Mouse (Mus musculus): Measurements from ENCODE around the gene Cfap97d2.

Gene Cfap97d2

DNA sequence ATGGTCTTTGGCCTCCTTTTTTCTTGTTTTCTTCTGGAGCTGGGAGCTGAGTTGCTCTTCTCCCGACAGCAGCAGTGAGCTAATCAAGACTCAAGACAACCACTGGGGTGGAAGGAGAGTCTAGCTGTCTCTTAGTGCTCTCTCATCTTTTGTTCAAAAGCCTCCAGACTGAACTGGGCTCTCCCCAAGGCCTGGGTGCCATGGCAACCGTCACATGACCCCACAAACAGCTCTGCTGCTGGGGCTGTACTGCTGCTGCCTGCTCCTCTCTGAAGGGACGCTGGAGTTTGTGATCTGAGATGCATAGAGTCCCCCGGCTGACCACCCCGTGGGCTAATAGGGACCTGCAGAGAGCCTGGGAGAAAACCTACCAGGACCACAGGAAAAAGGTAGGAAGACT lies at the start of gene Cfap97d2:
TSS of gene Cfap97d2 (plus strand) at position 222 of the 400 bp plus-strand sequence.
- no peak for DNase-seq (ENCODE audit: low read depth)

DNA sequence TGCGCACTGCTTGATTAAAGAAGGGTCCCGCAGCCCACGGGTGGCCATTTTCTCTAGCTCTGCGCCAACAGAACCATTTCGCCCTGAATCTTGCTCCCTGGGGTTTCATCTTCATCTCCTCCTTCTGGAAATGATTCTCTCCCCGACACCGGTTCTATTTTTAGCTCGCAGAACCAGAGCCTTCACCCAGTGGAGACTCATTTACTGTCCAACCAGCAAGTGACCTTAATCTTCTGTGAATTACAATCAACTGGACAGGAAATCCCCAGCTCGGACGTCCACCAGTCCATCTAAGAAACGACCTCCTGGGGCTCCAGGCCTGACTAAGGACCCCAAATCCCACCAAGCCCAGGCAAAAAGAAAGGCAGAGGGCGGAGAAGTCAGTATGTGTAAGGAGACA lies 48.2 kb upstream of the Cfap97d2 start:
- DNase-seq (ENCODE audit: low read depth), result no peak

DNA sequence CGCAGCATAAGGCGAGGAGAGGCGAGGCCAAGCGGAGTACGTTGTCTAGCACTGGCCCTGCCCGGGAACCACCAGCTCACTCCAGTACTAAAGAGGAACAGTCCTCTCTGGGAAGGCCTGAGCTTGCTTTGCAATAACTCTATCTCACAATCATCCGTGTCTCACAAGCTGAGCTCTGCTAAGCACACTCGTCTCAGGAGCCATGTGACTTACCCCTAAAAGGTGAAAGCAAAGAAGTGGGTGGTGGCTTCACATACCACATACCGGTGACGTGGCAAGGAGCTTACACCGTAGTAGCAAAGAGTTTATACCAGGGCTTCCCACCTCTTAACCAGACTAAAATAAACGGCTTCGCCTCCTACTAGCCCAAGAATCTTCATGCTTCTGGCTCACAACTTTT lies 45.4 kb upstream of the Cfap97d2 start:
- DNase-seq (ENCODE audit: low read depth), result peak; percentile 22

DNA sequence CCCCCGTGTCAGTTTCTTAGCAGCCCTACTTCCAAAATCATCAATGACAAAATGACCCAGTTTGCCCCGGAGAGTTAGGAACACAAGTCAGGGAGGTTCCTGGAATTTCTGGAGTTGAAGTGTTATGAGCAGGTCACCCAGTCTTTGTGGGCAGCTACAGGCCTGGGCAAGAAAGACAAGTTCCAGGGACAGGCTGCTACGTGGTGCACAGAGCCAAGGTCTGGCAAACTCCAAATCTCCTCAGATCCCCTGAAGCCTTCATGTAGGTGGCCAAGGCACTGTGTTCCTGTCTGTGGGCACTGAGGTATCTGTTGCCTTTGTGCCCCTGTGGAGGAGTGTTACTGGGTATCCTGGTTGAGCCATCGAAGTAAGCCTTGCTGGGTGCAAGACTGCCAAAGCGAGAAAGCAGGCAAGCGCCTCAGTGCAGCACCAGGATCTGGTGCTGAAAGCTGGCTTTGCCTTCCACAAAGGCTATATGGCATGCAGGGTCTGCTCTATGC lies 40.9 kb upstream of the Cfap97d2 start:
- DNase-seq (ENCODE audit: low read depth), result no peak

DNA sequence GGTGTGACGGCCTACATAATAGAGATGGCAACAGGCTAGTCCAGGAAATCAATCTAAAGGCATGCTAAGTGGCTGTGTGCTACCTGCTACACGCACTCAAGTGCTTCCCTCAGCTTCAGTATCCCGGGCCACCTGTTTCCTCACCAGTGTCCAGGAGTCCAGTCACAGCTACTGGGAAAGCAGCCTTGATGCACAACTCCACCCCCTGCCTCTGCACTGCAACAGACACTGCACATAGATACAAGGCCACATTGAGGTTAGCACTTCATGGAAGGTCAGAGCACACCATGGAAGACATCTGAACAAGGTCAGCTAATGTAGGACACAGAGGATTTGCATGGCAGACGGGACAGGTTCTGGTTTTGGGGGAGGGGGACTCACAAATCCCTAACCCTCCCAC lies 40.2 kb upstream of the Cfap97d2 start:
- DNase-seq (ENCODE audit: low read depth), result no peak

DNA sequence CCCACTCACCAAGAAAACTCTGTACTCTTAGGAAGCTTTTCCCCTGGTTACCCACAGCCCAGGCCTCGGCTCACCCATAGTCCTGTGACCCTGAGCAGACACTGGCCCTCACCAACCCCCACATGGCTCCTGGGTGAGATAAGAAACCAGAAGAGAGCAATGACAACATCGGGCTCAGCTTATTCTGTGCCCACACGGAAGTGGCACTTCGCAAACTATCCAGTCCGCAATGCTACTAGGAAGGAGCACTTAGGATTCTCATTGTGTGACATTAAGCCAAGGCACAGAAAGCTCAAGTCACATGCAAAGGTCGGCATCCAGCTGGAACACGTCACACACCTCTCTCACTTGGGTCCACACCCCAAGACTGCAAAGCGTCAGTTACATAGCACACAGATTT lies 39.7 kb upstream of the Cfap97d2 start:
- DNase-seq (ENCODE audit: low read depth), result peak; percentile 51

DNA sequence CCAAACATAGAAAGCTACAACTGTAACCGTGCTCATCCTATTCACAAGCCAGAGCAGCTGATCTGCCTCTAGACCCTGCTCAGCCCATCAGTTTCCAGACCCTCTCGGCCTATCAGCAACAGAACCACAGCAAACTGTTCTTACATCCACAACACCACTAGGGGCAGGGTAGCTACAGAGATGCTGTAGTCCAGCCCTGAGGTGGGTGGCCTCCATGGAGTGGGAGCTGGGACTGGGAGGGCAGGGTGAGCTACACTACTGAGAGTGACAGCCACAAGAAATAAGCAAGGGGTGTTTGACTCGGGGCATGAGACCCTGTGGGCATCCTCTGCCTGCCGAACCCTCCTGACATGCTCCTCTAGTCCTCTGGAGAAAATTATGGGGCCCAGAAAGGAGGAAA lies 37.8 kb upstream of the Cfap97d2 start:
- no peak for DNase-seq (ENCODE audit: low read depth)

DNA sequence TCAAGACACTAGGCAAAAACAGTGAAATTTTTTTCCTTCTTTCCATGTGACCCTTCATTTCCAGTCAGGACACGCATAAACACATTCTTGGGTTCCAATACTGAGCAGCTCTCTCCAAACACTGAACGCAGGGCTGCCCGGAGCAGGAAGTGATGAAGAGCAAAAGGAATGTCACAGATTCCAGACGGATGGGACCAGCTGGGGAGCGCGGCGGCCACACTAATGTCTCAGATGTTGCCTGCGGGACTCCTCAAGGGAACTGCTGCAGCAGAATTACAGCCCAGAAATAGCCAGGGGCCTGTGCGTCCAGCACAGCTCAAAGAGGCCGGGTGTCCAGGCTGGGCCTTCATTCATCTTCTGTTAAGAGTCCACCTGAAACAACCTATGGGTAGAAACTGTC lies 37.3 kb upstream of the Cfap97d2 start:
- DNase-seq (ENCODE audit: low read depth), result no peak

DNA sequence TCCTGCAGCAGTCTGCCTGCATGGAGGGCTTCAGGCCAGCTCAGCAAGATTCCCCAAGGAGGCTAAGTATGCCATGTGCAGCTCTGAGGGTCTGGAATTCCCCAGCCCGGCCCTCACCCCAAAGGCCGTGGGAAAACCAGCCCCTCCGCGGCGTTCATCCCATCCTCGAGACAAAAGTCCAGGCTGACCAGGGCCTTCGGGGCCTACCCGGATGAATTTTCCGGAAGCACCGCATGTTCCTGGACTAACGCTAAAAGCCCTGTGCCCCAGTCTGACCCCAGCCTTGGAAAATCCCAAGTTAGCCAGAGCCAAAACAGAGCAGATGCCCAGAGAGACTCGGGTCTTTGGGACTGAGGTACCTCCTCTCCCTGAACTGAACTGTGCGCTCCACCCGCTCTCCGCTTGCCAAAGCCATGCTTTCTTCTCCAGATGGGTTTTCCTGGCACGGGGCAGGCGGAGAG lies 35.6 kb upstream of the Cfap97d2 start:
- no peak for DNase-seq (ENCODE audit: low read depth)

DNA sequence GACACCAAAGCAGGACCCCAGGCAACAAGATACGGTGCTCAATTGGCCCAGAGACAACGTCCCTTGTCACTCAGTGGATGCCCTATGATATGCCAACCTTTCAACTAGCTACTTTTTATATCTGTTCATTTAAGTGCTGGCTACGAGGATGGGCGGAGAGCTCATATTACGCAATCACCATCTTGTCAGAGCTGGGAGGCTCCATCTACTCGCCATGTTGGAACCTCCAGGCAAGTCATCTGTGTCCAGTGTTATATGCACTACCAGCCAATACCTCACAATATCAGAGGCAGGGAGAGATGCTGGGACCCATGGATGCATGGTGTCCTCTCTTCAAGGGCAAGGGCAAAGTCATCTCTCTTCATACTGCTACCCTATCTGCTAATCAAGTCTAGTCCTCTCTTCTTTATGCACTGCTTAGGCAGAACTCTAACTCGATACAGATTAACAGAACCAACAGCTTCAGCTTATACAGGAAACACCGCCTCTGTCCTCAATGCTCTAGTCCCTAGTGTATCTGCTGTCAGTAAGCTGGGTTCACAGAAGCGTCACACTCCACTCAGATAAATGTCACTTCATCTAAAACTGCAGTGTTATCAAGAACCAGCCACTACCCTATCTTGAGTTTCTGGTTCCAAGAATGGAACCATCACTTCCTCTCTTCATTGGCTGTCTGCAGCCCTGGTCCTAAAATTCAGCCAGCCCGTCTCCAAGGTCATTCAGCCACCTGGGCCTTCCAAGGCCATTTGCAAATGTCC lies 34.3 kb upstream of the Cfap97d2 start:
- peak; percentile 51 for DNase-seq (ENCODE audit: low read depth)

DNA sequence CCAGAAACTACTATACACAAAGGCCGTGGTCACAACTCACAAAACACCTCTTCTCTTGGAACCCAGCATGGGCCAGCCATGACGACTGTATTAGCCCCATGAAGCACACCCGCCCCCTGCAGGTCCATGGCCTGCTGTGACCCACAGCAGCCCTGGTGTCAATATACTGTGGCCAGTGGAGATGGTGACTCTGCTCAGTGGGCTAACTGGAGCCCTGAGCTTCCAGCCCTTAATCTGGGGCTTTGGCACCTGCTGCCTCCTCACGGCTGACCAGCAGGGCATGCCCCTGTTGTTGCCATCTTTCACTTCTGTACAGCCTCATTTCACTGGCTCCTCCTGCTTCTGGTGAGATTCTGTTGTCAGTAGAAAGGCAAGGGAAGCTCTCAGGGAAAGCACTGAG lies 32.5 kb upstream of the Cfap97d2 start:
- DNase-seq (ENCODE audit: low read depth), result peak; percentile 46

DNA sequence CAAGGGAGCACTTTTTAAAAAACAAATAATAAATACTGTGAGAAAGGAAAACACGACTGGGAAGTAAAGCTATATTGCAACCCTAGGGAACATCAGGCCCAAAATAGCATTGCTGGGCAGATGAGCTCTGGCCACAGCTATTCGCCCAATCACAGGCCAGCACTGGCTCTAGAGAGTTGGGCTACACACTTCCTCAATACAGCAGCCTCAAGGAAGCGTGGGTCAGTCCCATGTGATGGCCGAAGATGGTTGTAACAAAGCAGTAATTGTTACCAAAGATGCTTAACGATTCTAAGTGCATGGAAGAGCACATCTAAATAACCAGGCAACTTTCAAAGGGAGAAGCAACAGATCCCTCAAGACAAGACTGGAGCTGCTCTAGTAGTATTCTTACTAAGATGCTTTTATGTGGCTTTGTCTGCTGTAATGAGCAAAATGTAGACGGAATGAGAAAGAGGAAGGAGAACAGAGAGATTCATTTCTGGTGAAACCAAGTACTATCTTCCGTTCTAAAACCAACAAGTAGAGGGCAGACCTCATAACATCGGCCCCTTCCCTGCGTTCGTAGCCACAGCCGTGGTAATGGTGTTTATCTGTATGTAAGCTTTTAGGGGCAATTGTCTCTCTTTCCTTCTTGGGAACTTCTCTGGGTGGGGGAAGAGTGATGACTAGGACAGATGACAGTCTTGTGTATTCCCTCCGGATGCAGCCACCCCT lies 31.2 kb upstream of the Cfap97d2 start:
- DNase-seq (ENCODE audit: low read depth), result peak; percentile 87

DNA sequence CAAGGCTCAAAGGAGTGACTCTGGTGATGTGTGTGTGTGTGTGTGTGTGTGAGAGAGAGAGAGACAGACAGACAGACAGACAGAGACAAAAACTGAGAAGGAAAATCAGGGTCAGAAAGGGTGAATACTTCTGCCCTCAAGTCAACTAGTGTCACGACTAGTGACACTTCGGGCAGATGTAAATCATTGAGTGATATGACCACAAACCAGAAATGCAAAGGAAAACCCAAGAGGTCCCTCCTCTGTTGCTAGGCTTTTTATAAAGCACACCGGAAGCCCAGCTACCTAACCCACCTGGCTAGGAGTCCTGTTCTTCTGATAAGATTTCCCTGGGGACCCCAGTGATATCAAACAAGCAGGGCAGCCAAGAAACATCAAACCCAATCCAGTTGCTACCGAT lies 30.6 kb upstream of the Cfap97d2 start:
- no peak for DNase-seq (ENCODE audit: low read depth)

DNA sequence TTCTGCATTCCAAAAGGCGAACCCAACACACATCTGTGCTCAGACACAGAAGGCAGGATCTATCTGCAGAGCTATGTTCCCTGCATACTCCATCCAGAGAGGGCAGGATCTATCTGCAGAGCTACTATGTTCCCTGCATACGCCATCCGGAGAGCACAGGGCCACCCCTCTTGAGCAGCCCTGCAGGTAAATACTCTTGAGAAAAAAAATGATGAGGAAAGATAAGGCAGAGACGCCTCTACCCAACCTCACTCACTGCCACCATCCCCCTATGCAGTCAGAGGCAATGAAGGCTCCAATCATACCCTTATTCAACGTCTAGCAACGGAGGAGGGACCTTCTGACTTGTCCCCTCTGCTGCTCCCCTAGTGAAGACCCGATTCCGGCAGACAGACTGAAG lies 30.2 kb upstream of the Cfap97d2 start:
- no peak for DNase-seq (ENCODE audit: low read depth)

DNA sequence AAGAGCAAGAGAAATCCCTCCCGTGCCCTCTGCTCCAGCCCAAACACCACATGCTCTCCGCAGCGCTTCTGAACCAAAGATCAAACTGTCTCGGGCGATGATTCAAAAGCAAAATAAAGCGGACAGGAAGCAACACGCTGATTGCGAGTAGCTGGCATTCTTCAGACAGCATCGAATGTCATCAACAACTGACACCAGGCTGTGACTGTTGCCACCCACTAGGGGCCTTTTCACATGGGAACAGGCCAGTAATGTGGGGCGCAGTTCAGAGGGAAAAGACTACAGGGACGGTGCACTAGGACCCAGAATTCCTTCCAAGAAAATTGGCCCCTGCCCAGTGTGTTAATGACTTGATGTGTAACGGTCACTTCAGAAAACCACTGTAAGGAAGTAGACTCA lies 29.4 kb upstream of the Cfap97d2 start:
- DNase-seq (ENCODE audit: low read depth), result peak; percentile 94

DNA sequence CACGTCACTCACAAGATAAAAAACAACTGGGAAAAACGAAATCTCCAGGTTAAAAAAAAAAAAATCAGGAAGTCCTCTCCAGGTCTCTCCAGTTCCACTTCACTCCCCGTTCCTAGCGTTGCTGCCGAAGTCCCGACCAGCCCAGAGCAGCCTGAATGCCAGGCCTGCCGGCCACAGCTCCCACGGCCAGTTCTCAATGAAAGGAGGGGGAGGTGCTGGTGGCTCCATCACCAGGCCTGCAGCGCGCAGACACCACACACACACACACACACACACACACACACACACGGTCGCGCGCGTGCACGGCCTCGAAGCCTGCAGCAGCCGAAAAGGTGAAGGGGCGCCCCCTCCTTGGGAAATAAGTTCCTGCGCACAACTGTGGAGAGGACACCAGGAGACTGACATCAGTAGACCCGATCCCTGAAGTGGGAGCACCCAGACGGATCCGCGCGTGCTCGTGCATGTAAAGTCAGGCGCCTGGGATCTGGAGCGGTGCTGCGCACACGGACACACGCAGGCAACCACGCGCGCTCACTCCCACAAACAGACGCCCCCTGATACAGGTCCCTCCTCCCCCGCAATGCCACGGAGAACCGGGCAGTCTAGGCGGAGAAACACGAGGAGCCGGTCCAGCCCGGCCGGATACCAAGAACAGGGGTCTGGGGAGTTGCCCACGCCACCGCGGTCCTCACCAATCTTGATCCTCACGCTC lies 28.8 kb upstream of the Cfap97d2 start:
- peak; percentile 88 for DNase-seq (ENCODE audit: low read depth)

DNA sequence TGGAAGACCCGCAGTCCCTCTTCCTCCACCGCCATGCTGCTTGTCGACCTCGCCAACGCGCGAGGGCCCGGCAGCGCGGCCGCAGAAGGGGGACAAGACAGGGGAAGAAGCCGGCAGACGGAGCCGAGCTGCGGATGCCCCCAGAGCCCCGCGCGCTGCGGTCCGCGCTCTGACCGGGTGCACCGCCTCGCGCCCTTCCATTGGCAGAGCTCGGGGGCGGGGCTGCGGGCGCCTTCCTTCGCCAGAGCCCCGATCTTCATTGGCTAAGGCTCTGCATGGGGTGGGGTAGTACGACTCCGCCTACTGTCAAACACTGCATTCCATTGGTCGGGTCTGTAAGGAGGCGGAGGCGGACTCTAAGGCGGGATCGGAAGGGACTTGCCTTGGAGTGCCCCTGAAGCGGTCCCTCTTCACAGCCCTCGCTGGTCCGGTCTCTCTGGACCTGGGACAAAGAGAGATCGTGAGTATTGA lies 28.2 kb upstream of the Cfap97d2 start, which contains the start of gene Rasa3:
TSS of gene Rasa3 (minus strand) at position 191 of the 471 bp plus-strand sequence.
- DNase-seq (ENCODE audit: low read depth), result peak; percentile 97

DNA sequence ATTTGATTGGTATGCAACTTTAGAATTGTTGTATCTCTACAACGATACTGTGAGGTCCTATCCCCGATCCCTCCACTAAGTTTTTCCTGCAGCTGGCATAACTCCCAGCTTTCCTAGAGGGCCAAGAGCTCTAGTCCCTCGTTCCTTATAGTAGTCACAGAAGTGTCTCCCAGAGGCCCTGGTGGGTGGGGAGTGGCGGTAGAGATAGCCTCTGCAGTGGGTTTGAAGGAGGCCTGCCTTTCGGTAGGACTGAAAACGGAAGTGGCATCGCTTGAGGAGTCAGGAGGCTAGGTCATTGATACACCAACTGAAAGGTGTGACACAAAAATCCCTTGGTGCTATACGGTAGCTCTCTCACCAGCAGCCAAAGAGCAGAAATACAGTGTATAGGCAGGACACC lies 27.5 kb upstream of the Cfap97d2 start:
- peak; percentile 31 for DNase-seq (ENCODE audit: low read depth)

DNA sequence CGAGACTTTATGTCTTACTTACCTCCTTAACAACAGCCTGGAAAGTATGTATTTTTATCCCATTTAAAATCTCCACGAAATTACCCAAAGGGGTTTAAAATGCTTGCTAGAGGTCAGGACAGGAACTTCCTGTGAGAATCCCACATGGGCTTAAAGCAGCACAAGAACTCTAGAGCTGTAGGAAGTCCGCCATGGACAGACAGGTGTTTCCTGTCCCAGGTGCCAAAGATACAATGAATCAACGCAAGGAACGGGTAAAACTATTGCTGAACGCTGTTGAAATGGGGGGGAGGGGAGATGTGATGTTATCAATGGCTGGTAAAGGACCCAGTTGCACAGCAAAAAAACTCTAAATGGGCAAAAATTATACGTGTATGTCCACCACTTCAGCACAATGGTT lies 21.6 kb upstream of the Cfap97d2 start:
- DNase-seq (ENCODE audit: low read depth), result peak; percentile 71

DNA sequence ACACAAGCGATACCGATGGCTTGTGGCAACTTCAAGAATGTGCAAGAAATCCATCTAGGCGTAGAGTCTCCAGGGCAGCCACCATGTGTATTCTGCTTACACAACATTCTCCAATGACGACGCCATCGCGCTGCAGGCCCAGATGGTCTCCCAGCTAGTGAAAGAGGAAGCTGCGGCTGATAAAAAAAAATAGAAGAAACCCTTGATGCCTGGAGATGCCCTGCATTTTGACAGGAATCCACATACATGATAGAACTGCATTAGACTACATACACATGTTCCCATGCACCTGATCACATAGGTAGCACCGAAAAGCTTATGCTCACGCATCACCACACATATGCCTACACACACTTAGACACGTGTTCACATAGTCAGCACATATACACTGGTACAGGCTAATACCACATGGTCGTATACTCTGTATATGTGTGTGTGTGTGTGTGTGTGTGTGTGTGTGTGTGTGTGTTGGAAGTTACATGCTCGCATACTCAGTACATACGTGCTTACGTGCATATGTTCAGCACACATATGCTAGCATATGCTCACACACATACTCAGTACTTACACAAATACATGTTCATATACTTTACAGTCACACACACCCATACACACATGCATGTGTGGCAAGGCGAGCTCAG lies 19.9 kb upstream of the Cfap97d2 start:
- DNase-seq (ENCODE audit: low read depth), result peak; percentile 78

DNA sequence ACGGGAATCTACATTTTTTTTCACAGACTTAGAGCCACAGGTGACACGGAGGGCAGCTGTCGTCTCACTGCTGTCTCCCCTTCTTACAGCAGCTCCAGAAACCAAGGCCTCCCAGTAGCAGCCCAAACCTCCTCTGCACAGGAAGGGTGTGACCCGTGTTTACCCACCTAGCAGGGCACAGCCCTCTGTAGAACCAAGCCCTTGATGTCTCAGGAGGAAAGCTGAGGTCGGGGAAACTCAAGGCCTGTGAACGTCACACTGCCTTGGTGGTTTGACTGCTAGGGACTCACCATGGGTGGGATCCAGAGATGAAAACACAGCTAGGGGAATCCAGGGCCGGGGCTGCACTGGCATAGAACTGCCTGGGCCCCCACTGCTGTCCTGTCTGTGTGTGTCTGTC lies 19.3 kb upstream of the Cfap97d2 start:
- DNase-seq (ENCODE audit: low read depth), result peak; percentile 17

Data from 416B (cell line).